Mouse (Mus musculus) liver, adult (tissue): ENCODE measurements at regions not wholly inside any gene's neighbourhood (a gene's known extent, or its start where the extent isn't known, plus 50 kb on each side); places are given as distances from the start of the nearest gene placed in this dataset.

Source experiments
- GATA4 ChIP-seq: IDR thresholded peaks from 2 replicates; pipeline ENCODE4 v1.6.1; 2014; ENCODE audit warnings: mild to moderate bottlenecking, low read length; ENCODE audit not compliant: insufficient replicate concordance

DNA sequence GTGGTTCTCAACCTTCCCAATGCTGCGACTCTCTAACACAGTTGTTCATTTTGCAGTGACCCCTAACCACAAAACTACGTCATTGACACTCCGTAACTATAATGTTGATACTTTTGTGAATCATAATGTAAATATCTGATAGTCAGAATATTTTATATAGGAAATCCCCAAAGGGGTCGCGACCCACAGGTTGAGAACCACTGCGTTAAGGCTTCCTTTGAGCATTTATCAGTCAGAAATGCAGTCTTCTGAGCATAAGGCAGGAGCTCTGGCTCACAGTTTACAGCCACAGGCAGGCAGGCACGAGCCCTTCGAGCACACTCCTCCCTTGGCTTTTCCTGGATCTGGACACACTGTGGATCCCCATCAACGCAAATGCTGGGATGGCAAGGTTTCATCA lies 57.0 kb downstream of the Nxnl2 start:
- no peak for TF ChIP-seq GATA4

GRCm38 (mm10) chr13:51228862-51229770 lies 58.3 kb downstream of the Nxnl2 start:
- TF ChIP-seq GATA4 = no peak

DNA sequence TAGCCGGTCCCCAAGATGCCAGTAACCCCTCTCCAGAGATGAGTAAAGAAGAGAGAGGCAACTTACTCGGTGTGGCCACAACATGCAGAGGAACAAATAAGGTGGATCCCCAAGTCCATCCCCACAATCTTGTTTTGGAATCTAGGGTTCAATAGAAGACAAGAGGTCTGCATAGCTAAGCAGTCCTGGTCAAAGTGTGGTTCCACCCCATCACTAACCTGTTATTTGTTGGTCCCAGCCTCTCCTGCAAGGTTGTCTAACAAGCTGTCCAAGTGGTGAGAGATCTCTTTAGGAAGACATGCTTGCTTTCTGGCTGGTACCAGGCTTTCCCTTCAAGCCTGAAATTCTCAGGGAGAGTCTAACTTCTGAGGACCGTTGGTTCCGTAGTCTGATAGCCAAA lies 59.0 kb downstream of the Nxnl2 start:
- no peak for TF ChIP-seq GATA4

DNA sequence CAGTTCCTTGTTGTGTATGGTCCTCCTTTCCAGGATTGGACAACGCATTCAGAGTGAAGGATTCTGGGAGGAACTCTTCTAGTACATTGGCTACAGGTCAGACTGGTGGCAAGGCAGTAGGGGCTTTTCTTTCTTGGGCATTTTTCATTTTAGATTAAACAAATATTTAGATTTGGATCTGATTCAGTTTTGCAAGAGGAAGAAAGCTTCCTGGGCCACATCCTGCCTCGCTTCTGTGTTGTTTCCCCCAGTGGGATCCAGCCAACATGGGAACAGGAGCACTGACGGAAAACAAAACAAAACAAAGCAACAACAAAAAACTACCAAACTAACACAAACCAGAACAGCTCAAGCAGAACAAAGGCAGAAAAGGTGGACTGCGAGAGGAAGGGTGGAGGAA lies 60.8 kb downstream of the Nxnl2 start:
- TF ChIP-seq GATA4 = no peak

GRCm38 (mm10) chr13:51247378-51247777 lies 76.6 kb downstream of the Nxnl2 start:
- no peak for TF ChIP-seq GATA4

GRCm38 (mm10) chr13:51253371-51253770 lies 82.5 kb downstream of the Nxnl2 start:
- TF ChIP-seq GATA4 = no peak

DNA sequence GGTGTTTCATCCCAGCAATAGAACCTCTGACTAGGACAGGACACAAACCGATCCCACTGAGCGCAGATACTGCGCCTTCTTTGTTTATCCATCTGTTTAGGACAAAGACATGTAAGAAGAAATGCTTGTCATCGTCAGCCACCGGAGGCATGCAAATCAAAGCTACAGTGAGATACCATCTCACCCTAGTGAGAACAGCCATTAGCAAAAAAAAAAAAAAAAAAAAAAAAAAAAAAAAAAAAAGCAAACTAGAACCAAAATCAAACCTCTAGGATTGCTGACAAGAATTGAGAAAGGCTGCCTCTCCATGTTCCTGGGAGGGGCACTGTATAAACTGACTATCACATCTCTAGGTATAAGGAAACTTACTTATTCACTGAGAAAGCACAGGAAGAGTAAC lies 84.9 kb downstream of the Nxnl2 start:
- no peak for TF ChIP-seq GATA4

- TF ChIP-seq GATA4 = no peak
These were observed 88.2 kb downstream of the Nxnl2 start for GRCm38 (mm10) chr13:51258752-51259721.

- no peak for TF ChIP-seq GATA4
These were observed 90.8 kb downstream of the Nxnl2 start for GRCm38 (mm10) chr13:51261619-51262018.

GRCm38 (mm10) chr13:51272786-51273185 lies 102.0 kb downstream of the Nxnl2 start:
- no peak for TF ChIP-seq GATA4

DNA sequence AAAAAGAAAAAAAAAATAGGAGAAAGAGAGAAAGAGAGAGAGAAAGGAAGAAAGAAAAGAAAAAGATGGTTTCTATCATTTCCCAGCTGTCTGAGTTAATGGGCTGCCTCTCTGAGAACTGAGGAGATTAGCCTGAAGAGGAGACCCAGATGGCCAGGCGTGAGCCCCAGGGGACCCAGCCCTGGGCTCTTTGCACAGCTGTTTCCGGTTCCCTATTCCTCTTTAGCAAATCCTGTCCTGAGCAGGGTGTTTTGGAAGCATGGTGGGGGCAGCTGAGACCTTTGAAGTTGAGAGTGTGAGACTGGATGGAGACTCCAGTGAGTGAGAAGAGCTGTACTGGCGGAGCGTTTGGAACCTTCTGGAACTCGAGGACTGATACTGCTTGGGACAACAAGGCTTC lies 103.8 kb downstream of the Nxnl2 start:
- TF ChIP-seq GATA4 = no peak

- no peak for TF ChIP-seq GATA4
These were observed 105.8 kb downstream of the Nxnl2 start for GRCm38 (mm10) chr13:51276601-51277000.

GRCm38 (mm10) chr13:51277515-51277914 lies 106.7 kb downstream of the Nxnl2 start:
- no peak for TF ChIP-seq GATA4

DNA sequence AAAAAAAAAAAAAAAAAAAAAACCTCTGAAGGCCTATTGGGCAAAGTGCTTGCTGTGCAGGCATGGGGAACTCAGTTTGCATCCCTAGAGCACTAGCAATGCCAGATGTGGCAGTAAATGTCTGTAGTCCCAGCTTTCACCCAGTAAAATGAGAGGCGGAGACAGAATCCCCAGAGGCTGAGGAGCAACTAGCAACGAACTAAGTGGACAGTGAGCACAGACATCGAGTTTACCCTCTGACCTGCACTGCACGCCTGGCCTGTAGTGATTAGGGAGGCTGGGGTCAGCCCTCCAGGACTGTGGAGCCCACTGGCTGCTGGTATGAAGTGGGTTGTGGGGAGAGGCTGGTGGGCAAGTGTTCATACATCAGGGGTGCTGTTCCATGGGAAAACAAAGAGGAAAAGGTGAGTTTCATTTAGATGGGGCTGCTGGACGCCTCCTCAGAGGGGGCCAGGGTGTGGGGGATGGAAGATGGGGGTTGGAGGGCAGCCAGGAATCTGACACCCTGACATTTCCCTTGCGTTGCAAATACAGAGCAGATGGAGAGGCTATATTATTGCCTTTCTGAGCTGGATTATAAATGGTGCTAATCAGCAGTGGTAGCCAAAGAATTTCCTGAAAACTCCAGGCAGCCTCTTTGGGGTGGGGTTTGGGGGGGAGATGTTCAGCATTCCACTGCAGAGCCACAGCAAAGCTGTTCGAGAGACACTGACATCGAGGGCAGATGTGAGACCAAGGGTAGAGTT lies 109.0 kb downstream of the Nxnl2 start:
- TF ChIP-seq GATA4 = no peak

GRCm38 (mm10) chr13:51280388-51280753 lies 109.5 kb downstream of the Nxnl2 start:
- TF ChIP-seq GATA4 = no peak
